Mouse (Mus musculus) liver, embryonic 14.5 days (tissue): ENCODE measurements around the gene Tmco2.

ENCODE experiments used
- CTCF ChIP-seq: IDR thresholded peaks from 2 replicates; pipeline ENCODE4 v1.5.1; 2016; ENCODE audit warnings: antibody characterized with exemption, low read depth, control low read depth
- EP300 ChIP-seq: IDR thresholded peaks from 2 replicates; pipeline ENCODE4 v1.6.1; 2016; ENCODE audit warnings: antibody characterized with exemption, low read depth

DNA sequence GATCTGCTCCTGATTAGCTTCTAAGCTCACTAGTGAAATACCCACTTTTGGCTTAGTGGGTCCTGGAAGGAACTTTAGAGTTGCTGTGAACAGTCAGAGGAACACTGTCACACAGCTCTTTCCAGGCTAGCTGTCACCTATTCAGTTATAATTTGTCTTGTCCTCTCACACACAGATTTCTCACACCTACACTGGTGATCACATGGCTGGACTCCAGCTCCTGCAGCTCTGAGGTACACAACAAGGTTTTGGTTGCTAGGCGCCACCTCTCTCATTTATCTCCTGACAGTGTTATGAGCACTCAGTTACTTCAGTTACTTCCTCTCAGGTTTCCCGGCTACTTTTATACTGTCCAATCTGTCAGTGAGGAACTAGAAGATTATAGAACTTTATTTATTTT is 43.7 kb downstream of the Tmco2 start:
- no peak for TF ChIP-seq CTCF
- no peak for TF ChIP-seq EP300
